Mouse (Mus musculus): ENCODE results near the gene Tmub1. TPM values are rescaled to one million over a fixed set of nuclear protein-coding genes. Genes with fewer than 3 reads are reported as not detected.
"Not testable (repeated sequence)": the region's sequence is repeated elsewhere in the genome, so short reads cannot be mapped to it uniquely, and the experiment has no call there.

Tmub1 gene
- polyA plus RNA-seq, 1 experiment from 2014 or later, result 33.1 TPM

GRCm38 (mm10) chr5:24396254-24396653 is 51.4 kb downstream of the Tmub1 start:
- WGBS, result 89% methylated on average over 6 of the region's 6 CpGs
- not testable (repeated sequence) for H3K9me3 ChIP-seq (ENCODE audit: control insufficient read depth, low read length); H3K4me2 ChIP-seq (ENCODE audit: low read depth); H3K9ac ChIP-seq (ENCODE audit: low read length); H3K4me3 ChIP-seq (ENCODE audit: low read depth, low read length); DNase-seq (ENCODE audit: low spot score); ATAC-seq (ENCODE audit: insufficient read depth, low FRiP score, low TSS enrichment); H3K27ac ChIP-seq (ENCODE audit: low read depth, low read length); H3K27me3 ChIP-seq (ENCODE audit: control insufficient read depth, insufficient read depth, low read length); H3K4me1 ChIP-seq (ENCODE audit: control insufficient read depth, insufficient read depth, low read length); H3K36me3 ChIP-seq (ENCODE audit: control insufficient read depth, insufficient read depth, low read length)

Other genes with a start within 250 kb of the Tmub1 start
- 16.5 and 18.6 TPM in 2 replicates for gene Kcnh2, start 96.2 kb downstream of the Tmub1 start, polyA plus RNA-seq (2014; fragmentation: Nextera tagmentation; extraction: Ambion mirVana)
- 6.1 and 6.7 TPM in 2 replicates for gene Nos3, start 83.0 kb downstream of the Tmub1 start, polyA plus RNA-seq (2014; fragmentation: Nextera tagmentation; extraction: Ambion mirVana)
- gene Atg9b, start 55.7 kb downstream of the Tmub1 start, polyA plus RNA-seq (2014; fragmentation: Nextera tagmentation; extraction: Ambion mirVana), result 0.54 and 0.89 TPM in 2 replicates
- gene Abcb8, start 54.2 kb downstream of the Tmub1 start, polyA plus RNA-seq (2014; fragmentation: Nextera tagmentation; extraction: Ambion mirVana), result 45.8 and 47.0 TPM in 2 replicates
- 0.12 and 0.54 TPM in 2 replicates for gene Asic3, start 34.5 kb downstream of the Tmub1 start, polyA plus RNA-seq (2014; fragmentation: Nextera tagmentation; extraction: Ambion mirVana)
- 59.1 and 64.9 TPM in 2 replicates for gene Cdk5, start 24.3 kb downstream of the Tmub1 start, polyA plus RNA-seq (2014; fragmentation: Nextera tagmentation; extraction: Ambion mirVana)
- gene Slc4a2, start 24.0 kb downstream of the Tmub1 start, polyA plus RNA-seq (2014; fragmentation: Nextera tagmentation; extraction: Ambion mirVana), result 18.0 and 18.1 TPM in 2 replicates
- gene Fastk, start 2.6 kb downstream of the Tmub1 start, polyA plus RNA-seq (2014; fragmentation: Nextera tagmentation; extraction: Ambion mirVana), result 89.7 and 93.7 TPM in 2 replicates
- 61.0 and 72.0 TPM in 2 replicates for gene Agap3, start 4.3 kb upstream of the Tmub1 start, polyA plus RNA-seq (2014; fragmentation: Nextera tagmentation; extraction: Ambion mirVana)
- gene Gbx1, start 79.3 kb upstream of the Tmub1 start, polyA plus RNA-seq (2014; fragmentation: Nextera tagmentation; extraction: Ambion mirVana), result 0.92 and 1.3 TPM in 2 replicates
- gene Asb10, start 93.1 kb upstream of the Tmub1 start, polyA plus RNA-seq (2014; fragmentation: Nextera tagmentation; extraction: Ambion mirVana), result 0.38 TPM in 1 of 2 replicates, not detected in the other
- not detected in 2 replicates for gene 4931409K22Rik, start 109.0 kb upstream of the Tmub1 start, polyA plus RNA-seq (2014; fragmentation: Nextera tagmentation; extraction: Ambion mirVana)
- 136 and 147 TPM in 2 replicates for gene Abcf2, start 129.6 kb upstream of the Tmub1 start, polyA plus RNA-seq (2014; fragmentation: Nextera tagmentation; extraction: Ambion mirVana)
- gene Chpf2, start 138.9 kb upstream of the Tmub1 start, polyA plus RNA-seq (2014; fragmentation: Nextera tagmentation; extraction: Ambion mirVana), result 10.3 and 13.0 TPM in 2 replicates
- 43.7 and 49.3 TPM in 2 replicates for gene Smarcd3, start 176.6 kb upstream of the Tmub1 start, polyA plus RNA-seq (2014; fragmentation: Nextera tagmentation; extraction: Ambion mirVana)
- gene Nub1, start 237.7 kb upstream of the Tmub1 start, polyA plus RNA-seq (2014; fragmentation: Nextera tagmentation; extraction: Ambion mirVana), result 40.5 and 41.8 TPM in 2 replicates

All from neural tube, embryonic 11.5 days (tissue).